Mouse (Mus musculus) kidney, adult 18-20 months (tissue): ENCODE measurements around the gene Mast4.
"Not testable (repeated sequence)": the region's sequence is repeated elsewhere in the genome, so short reads cannot be mapped to it uniquely, and the experiment has no call there.

Experiments
- DNase-seq: peaks from one replicate; pipeline ENCODE4 v3.0.0; 2021

Mast4 gene

DNA sequence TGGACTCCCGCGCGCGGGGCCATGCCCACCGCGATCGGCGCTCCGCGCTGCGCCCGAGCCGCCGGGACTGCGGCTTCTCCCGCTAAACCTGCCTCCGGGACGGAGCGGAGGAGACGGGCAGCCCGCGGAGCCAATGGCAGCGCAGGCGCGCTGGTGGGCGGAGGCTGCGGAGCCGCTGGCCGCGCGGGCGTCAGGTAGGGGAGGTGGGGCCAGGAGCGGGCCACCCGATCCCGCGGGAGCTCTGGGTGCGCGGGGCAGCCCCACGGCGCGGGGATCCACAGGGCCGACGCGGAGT is at the start of gene Mast4:
TSS of gene Mast4 (minus strand) at position 106 of the 295 bp plus-strand sequence.
- DNase-seq = peak; percentile 92

DNA sequence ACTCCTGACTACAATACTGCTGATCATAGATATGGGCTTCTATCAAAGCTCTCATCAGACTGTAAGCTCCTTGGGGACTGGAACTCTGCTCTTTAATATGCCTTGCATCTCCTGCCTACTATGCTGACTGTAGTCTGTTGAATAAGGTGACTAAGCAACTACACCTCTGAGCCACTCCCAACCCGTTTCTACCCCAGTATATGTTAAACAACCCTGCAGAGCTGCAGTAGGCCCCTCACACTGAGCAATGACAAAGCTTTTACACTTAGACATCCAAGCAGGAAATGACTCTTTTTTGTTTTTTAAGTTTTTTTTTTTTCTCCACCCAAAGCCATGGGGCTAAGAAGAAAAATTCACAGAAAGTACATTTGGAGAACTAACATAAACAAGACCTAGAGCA is 40.2 kb upstream of the Mast4 start:
- no peak for DNase-seq

DNA sequence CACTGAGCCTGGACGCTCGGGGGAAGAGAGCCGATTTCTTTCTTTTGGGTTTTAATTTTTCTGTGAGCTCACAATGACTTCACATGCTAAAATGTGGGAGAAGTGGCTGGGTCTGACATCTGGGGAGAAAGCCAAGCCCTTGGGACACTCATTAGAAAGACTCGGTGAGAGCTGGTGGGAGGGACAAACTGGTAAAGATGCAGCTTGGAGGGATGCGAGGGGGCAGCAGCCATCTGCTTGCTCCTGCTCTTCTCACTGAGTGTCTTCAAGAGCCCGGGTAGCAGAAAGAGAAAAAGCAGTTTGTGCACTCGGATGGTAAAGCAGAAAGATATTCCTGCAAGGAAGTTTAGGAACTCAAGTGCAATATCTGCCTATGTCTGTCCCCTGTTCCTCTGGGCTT is 34.9 kb upstream of the Mast4 start:
- DNase-seq = no peak

DNA sequence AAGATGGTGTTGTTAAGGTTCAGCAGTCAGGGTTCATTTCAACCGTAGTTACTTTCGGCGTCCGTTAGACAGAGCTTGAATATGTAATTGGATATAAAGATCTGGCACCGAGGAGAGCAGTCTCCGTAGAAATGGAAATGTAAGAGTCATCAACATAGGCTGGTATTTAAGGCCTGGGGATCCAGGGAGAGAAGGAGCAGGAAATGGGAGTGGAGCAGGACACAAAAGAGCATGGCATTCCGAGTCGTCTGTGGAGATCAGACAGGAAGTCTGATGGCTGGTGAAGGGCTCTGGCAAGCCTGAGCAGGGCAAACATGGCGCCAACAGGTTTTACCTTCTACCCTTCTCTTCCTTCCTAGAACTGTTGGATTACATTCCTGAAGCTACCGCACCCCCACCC is 28.9 kb upstream of the Mast4 start:
- no peak for DNase-seq

DNA sequence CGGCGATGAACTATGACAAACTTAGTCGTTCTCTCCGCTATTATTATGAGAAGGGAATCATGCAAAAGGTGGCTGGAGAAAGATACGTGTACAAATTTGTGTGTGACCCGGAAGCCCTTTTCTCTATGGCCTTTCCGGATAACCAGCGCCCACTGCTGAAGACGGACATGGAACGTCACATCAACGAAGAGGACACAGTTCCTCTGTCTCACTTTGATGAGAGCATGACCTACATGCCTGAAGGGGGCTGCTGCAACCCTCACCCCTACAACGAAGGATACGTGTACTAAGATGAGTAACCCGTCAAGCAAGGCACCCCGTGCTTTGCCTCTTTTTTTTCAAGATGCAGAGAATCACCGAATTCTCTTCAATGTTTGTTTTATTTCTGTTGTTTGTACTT is 23.1 kb upstream of the Mast4 start:
- DNase-seq = not testable (repeated sequence)

DNA sequence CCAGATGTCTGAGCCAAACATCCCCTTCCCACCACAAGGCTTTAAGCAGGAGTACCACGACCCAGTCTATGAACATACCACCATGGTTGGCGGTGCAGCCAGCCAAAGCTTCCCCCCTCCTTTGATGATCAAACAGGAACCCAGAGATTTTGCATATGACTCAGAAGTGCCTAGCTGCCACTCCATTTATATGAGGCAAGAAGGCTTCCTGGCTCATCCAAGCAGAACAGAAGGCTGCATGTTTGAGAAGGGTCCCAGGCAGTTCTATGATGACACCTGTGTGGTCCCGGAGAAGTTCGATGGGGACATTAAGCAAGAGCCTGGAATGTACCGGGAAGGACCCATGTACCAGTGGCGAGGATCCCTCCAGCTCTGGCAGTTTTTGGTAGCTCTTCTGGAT is 22.6 kb upstream of the Mast4 start:
- DNase-seq = not testable (repeated sequence)

DNA sequence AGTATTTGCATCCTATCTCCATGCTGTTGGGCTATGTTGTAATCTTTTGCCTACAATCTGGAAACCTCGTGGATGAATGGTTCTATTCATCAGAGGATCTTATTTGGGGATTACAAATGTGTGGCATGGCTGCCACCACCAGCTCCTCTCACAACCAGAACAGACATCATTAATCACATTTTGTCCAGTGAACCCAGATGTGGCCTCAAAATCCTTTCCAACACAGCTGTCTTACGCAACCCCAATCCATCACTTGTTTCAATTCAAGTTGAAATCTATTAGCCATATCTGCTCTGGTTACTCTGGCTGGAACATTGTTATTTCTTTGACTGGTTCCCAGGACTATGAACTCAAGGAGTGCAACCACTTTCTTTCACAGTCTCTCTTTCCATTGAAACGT is 20.4 kb upstream of the Mast4 start:
- no peak for DNase-seq

DNA sequence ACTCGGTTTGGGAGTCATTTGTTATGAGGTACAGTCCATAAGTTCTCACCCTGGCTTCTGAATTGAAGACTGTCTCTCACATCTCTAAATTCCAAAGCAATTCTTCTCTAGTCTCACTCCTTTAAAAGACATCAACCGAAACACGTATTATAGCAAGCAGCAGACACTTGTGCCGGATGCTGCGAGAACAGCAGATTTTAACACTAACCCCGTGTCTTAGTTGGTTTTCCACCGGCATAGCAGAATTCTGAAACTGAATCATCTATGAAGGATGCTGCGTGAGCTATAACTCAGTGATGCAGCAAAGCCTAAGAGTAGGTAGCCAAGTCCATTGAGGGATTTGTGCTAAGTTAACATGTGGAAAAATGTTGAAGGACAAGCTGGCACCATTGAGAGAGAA is 10.5 kb upstream of the Mast4 start:
- no peak for DNase-seq

DNA sequence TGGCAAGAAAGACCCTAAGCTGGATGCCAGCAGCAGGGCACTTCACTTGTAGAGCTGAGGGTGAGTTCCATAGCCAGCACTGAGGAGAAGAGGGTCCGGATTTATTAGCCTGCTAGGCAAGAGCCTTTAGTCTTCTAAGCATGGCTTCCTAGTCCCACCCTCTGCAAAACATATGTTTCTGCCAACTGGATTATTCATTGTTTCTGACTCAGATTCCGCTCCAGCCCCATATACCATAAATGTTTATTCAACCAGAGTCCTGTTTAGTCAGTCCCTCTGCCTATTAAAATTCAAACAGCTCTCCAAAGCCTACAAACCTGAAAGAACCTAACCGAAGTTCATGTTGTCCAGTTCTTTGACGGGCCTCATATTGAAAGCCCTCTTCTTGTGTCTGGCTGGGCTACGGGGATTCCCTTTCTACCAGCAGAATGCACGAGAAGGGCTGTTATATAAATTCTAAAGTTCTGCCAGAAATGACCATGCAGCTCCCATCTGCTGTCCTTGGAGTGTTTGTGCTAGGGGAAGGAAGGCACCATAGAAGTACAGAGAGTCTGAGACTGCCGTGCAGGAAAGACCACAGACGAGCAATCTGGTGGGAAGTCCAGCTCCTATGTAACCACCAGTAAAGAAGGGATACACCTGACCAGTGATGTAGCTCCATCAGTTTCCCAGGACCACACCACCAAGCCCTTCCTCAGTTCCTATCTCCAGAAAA is 9.9 kb upstream of the Mast4 start:
- no peak for DNase-seq

DNA sequence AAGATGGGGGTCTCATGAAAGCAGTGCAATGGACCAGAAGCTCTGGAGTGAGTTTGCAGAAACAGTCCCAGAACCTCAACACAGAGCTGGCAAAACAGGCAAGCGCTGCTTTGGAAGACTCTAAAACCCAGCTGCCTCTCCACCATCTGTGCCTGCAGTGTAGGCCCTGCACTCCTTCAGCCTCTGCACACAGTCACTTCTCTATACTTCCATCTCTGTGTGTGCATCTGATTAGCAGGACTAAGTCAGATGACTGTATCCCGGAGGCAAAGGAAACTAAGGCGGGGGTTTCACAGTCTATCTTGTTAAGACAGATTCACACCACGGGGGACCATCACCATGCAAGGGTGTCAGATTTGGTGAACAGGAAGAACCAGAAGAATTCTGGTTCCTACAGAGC is 6.7 kb upstream of the Mast4 start:
- DNase-seq = no peak

DNA sequence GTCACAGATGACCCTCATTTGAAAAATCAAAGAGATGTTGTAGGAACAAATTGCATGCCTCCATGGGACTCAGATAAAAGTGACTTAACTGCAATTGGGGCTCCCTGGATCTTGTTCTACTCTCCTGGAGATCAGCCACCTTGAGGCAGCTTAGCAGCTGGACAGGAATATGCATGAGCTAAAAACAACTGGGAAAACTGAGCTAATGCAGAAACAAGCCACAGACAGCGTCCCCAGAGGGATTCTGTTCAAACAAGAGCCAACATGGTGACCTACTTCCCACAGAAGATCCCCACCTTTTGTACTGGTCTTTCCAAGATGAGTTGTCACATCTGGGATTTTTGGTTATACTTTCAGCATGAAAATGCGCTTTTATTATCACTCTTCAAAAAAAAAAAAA is 4.3 kb upstream of the Mast4 start:
- DNase-seq = no peak

DNA sequence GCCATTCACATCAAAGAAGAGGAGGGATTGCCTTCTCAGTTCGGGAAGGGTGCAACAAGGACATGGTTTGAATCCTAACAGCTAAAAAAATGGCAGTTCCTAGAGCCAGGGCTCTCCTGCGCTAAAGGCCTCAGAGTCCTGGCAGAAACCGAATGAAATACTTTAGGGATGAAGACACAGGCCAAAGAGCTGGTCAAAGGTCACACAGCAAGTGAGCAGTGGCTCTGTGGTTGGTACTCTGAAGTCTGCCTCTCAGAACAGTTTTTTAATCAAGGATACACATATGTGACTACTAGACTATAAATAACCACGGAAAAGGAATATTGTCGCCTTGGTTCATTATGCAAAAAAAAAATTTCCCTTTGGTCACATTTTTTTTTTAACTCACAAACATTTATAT is 1.9 kb upstream of the Mast4 start:
- peak; percentile 23 for DNase-seq

DNA sequence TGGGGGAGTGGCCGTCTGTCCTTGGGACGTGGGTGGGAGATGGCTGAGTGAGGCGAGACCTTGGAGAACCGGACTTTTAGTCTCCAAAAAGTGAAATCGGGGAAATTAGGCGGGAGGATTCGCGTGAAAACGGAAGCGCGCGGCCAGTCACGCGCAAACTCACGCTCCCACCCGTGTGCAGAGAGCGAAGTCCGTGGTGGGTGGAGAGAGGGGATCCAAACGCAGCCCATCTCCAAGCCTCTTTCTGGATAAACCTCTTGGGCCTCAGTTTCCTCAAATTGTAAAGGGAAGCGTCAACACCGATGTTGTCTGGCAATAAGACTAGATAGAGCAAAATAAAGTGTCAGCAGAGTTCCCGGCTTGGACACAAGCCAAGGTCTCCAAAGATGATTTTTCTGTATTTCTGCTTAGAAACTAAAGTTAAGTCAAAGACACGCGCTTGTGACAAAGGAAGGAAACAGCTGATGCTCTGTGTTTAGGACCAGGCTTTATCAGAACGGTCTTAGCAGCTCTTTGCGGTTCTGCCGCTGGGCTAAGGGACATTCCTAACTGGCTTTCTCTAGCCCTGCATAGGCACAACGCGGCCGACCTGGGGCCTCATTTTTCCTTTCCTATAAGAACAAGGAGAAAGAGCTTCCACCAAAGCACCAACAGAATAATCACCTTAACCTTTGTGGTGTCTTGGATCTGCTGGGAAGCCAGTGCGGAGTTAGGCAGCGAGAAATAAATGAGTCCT is 594 bp upstream of the Mast4 start:
- peak; percentile 27 for DNase-seq

DNA sequence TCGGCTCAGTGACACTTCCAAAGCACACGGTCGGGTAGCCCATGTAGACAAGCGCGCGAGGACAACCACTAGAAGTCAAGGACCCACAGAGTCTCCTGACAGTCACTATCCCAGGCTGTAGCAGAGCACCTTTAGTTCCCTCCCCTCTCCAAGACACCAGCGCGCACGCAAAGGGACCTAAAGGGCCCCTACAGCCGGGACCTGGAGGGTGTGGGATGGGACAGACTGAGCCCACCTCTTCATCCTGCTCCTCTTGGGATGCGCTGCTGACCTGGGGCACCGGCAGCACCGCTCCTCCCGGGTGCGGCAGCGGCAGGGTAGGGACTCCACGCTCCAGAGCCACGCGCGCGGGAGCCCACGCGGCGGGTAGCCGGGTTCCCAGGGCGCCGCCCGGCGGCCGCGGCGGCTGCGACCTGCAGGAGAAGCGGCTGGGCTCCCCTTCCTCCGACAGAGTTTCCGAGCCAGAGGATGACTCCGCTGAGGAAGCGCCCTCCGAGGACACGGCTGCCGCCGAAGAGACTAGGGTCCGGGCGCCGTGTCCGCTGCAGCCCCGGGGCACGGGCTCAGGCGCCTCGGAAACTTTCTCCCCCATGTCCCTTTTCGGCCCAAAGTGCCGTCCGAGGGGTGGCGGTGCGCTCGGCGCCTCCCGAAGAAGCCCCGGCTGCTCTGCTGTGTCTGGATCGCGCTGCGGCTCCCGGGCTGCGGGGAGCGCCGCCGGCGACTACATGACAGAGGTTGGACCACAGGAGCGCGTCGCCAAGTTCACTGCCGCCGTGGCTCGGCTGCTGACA is 501 bp downstream of the Mast4 start:
- DNase-seq = no peak

DNA sequence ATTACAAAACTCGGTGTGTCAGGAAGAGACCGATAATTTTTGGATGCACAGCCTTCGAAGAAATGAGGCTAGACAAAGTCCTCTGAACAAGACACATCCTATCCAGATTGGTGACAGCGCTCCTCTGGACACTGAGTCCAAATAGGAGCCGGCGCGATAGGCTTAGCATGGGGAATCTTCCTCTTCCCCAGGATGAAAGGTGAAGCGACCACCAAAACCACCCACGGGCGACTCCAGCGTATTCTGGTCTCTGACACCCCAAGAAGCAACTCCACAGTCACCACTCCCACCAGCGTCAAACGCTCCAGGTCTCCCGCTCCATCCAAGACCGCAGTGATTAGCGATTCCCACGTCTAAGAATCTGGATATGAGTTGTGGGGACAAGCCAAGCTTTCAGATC is 1.1 kb downstream of the Mast4 start:
- no peak for DNase-seq

DNA sequence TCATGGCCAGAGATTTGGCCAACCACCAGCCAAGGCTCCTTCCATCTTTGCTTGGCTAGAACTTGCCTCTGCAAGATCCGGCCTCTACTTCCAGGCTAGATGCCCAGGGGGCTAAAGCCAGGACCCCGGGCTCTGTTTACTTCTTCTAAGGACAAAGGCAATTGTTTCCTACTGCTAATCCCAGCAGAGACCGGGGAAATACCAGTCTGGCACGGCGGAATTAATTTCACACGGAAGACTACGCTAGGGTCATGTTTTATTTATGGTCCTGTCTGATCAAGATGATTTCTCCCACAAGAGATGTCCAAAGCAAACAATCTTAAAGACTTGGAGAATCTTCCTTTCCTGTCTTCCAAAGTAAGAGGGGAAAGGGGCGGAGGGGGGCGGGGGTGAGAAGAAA is 1.6 kb downstream of the Mast4 start:
- no peak for DNase-seq

DNA sequence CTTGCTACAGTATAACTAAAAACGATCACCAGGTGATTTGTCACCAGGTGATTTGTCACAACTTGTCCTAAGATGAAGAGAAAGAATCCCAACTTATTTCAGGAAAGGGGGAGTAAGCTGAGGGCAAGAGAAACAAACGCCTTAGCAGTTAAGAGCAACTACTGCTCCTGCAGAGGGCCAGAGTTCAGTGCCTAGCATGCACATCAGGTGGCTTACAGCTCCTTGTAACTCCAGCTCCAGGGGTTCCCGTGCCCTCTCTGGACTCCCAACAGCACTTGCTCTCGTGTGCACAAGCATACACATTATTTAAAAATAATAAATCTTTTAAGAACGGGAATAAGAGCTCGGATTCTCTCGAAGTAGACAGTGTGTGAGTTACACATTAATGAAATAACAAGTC is 3.2 kb downstream of the Mast4 start:
- DNase-seq = no peak

DNA sequence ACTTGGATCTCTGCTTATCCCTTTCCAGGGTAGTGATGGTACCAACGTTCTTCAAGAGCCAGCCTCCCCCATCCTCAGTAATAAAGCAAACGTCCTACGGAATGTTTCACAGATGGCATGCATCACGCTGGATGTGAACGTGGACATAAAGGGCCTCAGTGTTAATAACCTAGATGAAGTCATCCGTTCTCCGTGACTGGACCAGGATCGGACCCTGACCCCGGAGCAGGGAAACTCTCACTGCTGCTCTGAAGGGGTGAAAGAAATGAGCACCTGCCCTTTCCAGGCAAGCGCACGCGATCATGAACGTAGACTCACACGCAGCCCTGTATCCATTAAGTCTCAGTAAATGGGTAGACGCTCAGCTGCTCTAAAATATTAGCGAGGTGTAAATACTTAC is 6.0 kb downstream of the Mast4 start:
- peak; percentile 48 for DNase-seq

DNA sequence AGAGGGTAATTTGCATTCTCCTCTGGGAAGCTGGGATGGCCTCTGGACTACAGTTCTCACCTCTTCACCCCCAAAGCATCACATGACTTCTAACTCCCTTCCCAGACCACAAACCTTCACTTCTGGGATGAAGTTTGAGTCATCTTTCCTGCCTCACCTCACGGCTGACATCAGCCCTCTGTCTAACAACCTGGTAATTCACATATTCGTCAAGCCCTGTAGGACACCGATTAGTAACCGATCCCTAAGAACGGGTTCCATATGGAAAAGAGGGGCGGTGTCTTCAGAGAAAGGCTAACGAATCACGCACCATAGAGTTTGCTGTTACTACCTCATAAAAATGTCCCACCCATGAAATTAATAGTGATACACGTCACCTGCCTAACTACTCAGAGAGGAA is 6.5 kb downstream of the Mast4 start:
- no peak for DNase-seq

DNA sequence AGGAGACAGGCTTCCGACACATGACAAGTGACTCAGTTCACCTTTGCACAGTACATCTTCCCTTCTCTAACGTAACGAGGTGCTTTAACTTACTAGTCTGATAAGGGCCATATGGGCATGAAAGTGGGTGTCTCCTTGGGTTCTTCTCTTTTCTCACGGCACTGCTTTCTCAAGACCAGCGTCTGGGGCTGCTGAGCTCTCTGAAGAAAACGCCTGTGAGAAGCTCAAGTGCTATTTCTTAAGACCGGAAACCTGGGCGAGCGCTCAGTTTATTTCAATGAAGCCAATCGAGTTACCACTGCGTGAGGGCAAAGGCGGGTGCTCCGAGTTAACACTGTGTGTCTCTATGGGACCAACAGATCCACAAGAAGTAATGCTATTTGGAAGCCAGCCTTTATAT is 8.1 kb downstream of the Mast4 start:
- DNase-seq = no peak

DNA sequence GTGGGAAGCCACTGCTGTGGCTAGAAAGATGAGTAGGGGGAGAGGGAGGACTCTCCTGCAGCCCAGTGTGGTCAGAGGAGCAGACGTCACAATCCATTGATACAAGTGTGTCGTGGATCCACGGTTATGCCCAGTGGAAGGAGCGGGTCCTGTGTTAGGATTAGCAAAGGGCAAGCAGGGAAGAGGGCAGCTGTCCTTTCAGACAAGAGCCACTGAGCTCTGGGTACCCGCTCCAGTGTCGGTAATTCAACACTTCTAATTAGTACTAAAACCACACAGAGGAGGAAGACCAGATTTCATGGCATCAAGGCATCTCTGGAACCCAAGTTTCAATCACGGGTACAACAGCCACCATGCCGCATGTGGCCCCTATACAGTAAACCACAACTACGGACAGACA is 14.4 kb downstream of the Mast4 start:
- DNase-seq = no peak

DNA sequence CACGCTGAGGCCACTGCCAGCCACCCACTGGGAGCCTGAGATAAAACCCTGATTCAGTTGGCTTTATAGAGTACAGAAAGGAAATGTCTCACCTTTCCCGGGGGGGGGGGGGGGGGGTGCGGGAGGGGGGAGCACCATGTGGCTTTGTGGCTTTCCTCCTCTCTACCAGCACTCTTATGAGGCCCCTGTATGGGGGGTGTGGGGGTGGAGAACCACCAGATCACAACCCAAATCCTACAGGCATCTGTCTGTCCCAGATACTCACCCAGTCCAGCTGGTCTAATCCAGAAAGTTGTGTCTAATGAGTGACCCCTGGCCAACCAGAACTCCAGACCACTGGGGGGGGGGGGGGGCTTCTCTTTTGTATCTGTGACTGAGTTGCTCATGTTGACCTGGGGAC is 15.0 kb downstream of the Mast4 start:
- no peak for DNase-seq

DNA sequence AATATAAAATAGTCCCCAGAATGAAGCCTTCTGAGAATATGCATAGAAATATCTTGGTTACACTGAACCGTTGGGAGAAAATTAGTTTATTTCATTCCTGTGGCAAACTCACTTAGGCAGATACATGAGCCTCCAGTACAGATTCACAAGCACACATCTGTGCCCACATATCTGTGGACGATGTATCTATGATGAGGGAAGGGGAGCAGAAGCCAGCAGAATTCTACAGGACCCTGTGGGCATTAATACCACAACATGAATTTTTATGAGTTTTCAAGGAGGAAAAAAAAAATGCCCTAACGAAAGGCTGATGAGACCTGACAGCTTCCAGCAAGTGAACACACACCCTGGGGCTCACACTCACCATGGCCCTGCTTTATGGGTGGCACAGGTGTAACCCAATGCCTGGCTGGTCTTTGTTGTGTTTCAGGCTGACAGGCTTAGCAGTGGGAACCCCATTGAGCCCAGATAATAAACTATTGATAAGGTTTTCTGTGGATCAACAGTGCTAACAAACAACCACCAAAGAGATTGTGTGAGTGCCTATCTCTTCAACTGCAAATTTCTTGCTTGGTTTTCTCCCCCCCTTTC is 17.4 kb downstream of the Mast4 start:
- DNase-seq = no peak
